Mouse (Mus musculus): ENCODE measurements around the gene Gm10570. TPM values are rescaled to one million over a fixed set of nuclear protein-coding genes. Genes with fewer than 3 reads are reported as not detected.

Gene Gm10570
- polyA plus RNA-seq, 1 experiment, result 0.25 TPM

DNA sequence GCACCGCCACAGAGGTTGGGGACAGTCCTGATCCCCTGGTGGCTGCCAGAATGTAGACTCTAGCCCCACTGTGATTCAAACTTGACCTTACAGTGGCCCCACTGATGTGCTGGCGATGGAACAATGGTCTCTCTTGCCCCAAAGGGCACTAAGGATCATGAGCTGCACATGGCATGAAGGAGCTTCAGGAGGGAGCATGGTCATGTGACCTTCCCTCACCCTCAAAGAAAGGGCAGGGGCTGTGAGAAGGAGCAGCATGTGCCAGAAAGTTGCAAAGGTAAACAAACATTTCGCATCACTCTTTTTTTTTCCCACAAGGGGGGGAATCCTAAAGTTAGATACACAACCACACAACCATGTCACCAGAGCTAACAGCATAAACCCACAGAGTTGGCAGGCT lies 9.6 kb upstream of the Gm10570 start:
- no peaks in the 10 kb centered on the region for H3K36me3 ChIP-seq (ENCODE audit: control insufficient read depth, insufficient read depth, low read length)
- 61% methylated on average over 3 of the region's 3 CpGs for WGBS
- H3K4me3 ChIP-seq (ENCODE audit: insufficient read depth, low read depth, low read length), result no peak overlapping the region
- no peaks in the 10 kb centered on the region for H3K27me3 ChIP-seq (replicated peaks; ENCODE audit: control insufficient read depth, insufficient read depth, low read length)
- peak; percentile 50 for DNase-seq
- H3K4me1 ChIP-seq (ENCODE audit: control insufficient read depth, insufficient read depth, low read length), result peaks cover 16% of the 10 kb centered on the region
- TF ChIP-seq CTCF (conservative IDR thresholded peaks at IDR 0.05; ENCODE audit: insufficient read depth, insufficient read length, low read depth, low read length) (no peak), POLR2A (IDR thresholded peaks at IDR 0.05; ENCODE audit: low read depth, low read length) (no peak)
- H3K27ac ChIP-seq (ENCODE audit: insufficient read depth, low read depth, low read length), result no peak overlapping the region

DNA sequence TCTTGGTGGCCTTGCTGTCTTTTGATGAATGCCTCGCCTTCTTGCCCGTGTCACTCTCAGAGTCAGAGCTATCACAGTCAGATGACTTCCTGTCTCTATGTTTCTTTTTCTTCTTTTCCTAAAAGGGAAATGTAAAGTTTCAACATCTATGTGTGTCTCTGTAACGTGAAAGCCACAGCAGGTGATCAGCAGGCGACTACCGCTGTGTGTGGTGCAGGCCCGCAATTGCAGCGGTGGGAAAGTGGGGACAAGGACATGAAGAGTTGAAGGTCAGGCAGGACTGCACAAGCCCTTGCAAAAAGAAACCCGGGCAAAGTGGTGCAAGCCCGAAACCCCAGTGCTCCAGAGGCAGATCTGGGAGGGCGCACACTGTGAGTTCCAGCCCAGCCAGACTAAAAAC lies 8.2 kb upstream of the Gm10570 start:
- Histone ChIP-seq H3K36me3 (ENCODE audit: control insufficient read depth, insufficient read depth, low read length) (no peaks in the 10 kb centered on the region), H3K27me3 (replicated peaks; ENCODE audit: control insufficient read depth, insufficient read depth, low read length) (no peaks in the 10 kb centered on the region), H3K27ac (ENCODE audit: insufficient read depth, low read depth, low read length) (0 out of 2 replicates have a peak overlapping the region, but pooled peaks have one; percentile 13), H3K4me3 (ENCODE audit: insufficient read depth, low read depth, low read length) (no peak overlapping the region), H3K4me1 (ENCODE audit: control insufficient read depth, insufficient read depth, low read length) (peaks cover 16% of the 10 kb centered on the region)
- no peak for DNase-seq
- WGBS, result 73% methylated on average over 10 of the region's 10 CpGs
- TF ChIP-seq POLR2A (IDR thresholded peaks at IDR 0.05; ENCODE audit: low read depth, low read length) (no peak), CTCF (conservative IDR thresholded peaks at IDR 0.05; ENCODE audit: insufficient read depth, insufficient read length, low read depth, low read length) (no peak; the same call in 1 of the 2 replicates)

DNA sequence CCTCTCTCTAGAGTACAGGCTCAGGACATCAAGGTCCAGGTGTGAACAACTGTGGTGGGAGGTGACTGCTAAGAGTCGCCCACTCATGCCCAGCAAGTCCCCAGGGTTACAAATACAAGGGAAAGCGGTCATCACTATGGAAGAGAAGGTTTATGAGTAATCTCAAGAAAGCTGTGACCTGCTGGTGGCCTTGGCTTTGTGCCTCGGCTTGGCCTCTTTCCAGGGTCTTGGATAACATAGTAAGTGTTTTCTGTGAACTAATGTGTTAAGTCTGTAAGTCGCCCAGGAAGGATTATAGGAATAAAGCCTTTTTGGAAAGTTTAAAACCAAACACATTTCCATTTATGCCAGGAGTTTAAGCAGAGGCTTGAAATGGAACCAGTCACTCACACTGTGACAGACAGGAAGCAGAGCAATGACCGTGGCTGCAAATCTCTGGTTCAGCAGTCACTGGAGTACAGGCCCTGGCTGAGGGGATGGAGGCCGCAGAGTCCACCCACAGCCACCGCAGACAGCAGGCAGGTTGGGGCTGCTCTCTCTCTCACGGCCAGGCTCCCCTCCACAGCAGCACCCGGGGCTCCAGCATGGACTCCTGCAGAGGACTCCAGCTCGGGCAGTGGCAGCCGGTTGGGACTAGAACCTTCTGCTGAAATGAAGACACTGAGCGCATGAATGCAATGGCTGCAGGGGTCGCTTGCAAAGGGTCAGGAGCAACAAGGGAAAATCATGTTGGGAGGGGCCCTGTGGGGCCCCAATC lies 7.5 kb upstream of the Gm10570 start:
- TF ChIP-seq CTCF (conservative IDR thresholded peaks at IDR 0.05; ENCODE audit: insufficient read depth, insufficient read length, low read depth, low read length) (no peak), POLR2A (IDR thresholded peaks at IDR 0.05; ENCODE audit: low read depth, low read length) (no peak)
- H3K27me3 ChIP-seq (replicated peaks; ENCODE audit: control insufficient read depth, insufficient read depth, low read length), result no peaks in the 10 kb centered on the region
- 30% methylated on average over 13 of the region's 13 CpGs for WGBS
- no peaks in the 10 kb centered on the region for H3K36me3 ChIP-seq (ENCODE audit: control insufficient read depth, insufficient read depth, low read length)
- H3K27ac ChIP-seq (ENCODE audit: insufficient read depth, low read depth, low read length), result 0 out of 2 replicates have a peak overlapping the region, but pooled peaks have one; percentile 11
- H3K4me1 ChIP-seq (ENCODE audit: control insufficient read depth, insufficient read depth, low read length), result peaks cover 18% of the 10 kb centered on the region
- peak; percentile 88 for DNase-seq
- H3K4me3 ChIP-seq (ENCODE audit: insufficient read depth, low read depth, low read length), result no peak overlapping the region

DNA sequence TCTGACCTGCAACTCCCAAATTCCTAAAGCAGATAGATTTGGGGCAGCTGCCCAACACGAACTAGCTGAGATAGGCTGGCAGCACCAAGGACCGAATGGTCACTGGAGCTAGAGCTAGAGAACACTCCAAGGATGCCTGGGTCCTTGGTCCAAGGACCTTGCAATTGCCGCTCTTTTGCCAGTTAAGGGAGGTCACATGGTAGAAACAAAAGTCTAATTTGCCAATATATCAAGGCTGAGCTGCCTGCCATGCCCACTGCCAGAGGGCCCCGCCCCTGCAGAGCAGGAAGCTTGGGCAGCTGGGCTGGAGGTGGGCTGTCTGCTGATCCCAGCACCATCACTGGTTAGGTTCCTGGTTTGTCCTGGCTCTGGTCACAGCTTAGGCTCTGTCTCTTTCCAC lies 5.1 kb upstream of the Gm10570 start:
- H3K27ac ChIP-seq (ENCODE audit: insufficient read depth, low read depth, low read length), result no peak overlapping the region
- WGBS, result 81% methylated on average over 4 of the region's 4 CpGs
- H3K36me3 ChIP-seq (ENCODE audit: control insufficient read depth, insufficient read depth, low read length), result no peaks in the 10 kb centered on the region
- TF ChIP-seq CTCF (conservative IDR thresholded peaks at IDR 0.05; ENCODE audit: insufficient read depth, insufficient read length, low read depth, low read length) (no peak), POLR2A (IDR thresholded peaks at IDR 0.05; ENCODE audit: low read depth, low read length) (no peak)
- DNase-seq, result no peak
- peaks cover 16% of the 10 kb centered on the region for H3K4me1 ChIP-seq (ENCODE audit: control insufficient read depth, insufficient read depth, low read length)
- no peak overlapping the region for H3K4me3 ChIP-seq (ENCODE audit: insufficient read depth, low read depth, low read length)
- H3K27me3 ChIP-seq (replicated peaks; ENCODE audit: control insufficient read depth, insufficient read depth, low read length), result no peaks in the 10 kb centered on the region

DNA sequence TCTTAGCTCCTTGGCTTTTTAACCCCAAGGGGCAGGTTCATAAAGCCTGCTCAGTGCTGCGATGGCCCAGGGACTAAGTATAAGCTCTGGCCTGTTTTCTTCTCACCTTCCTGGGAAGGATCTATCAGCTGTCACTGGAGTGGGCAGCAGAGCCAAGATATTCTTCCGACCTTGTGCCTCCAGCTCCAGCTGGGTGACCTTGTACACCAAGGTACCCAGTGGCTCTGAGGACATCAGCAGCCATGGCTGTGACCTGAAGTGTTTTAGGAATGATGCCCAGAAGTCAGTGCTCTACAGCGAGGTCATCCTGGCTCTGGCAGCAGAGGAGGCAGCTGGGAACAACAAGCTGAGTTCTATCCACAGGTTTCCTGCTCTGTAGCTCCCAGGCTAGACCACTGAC lies 4.1 kb upstream of the Gm10570 start:
- Histone ChIP-seq H3K27ac (ENCODE audit: insufficient read depth, low read depth, low read length) (no peak overlapping the region), H3K4me3 (ENCODE audit: insufficient read depth, low read depth, low read length) (no peak overlapping the region), H3K27me3 (replicated peaks; ENCODE audit: control insufficient read depth, insufficient read depth, low read length) (no peaks in the 10 kb centered on the region)

DNA sequence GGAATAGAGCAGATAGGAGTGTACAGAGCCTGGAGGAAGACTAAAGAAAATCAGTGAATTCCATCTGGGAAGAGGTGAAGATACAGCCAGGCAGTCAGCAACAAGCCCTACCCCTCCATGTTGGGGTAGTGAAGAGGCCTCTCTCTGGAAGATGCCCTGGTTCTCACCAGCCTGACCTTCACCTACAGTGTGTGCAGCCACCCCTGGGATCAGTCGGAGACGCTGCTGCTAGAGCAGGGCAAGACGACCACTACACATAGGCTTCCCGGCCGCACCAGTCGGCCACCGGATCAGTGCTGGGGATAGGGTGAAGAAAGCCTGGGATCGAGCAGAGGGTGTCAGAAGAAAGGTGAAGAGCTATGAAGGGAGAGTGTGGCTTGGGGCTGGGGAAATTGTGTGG lies 780 bp upstream of the Gm10570 start:
- Histone ChIP-seq H3K4me3 (ENCODE audit: insufficient read depth, low read depth, low read length) (peak overlapping the region; percentile 61), H3K27ac (ENCODE audit: insufficient read depth, low read depth, low read length) (peak overlapping the region; percentile 92), H3K36me3 (ENCODE audit: control insufficient read depth, insufficient read depth, low read length) (no peaks in the 10 kb centered on the region), H3K27me3 (replicated peaks; ENCODE audit: control insufficient read depth, insufficient read depth, low read length) (no peaks in the 10 kb centered on the region), H3K4me1 (ENCODE audit: control insufficient read depth, insufficient read depth, low read length) (peaks cover 18% of the 10 kb centered on the region; the same call in 1 of the 2 replicates)
- 61% methylated on average over 8 of the region's 8 CpGs for WGBS
- TF ChIP-seq CTCF (conservative IDR thresholded peaks at IDR 0.05; ENCODE audit: insufficient read depth, insufficient read length, low read depth, low read length), result no peak
- no peak for TF ChIP-seq POLR2A (IDR thresholded peaks at IDR 0.05; ENCODE audit: low read depth, low read length)
- DNase-seq, result no peak

More for the DNA sequence above, 4.1 kb upstream of the Gm10570 start:
- 77% methylated on average over 3 of the region's 3 CpGs for WGBS
- no peaks in the 10 kb centered on the region for H3K36me3 ChIP-seq (ENCODE audit: control insufficient read depth, insufficient read depth, low read length)
- DNase-seq, result peak; percentile 29
- TF ChIP-seq POLR2A (IDR thresholded peaks at IDR 0.05; ENCODE audit: low read depth, low read length) (no peak), CTCF (conservative IDR thresholded peaks at IDR 0.05; ENCODE audit: insufficient read depth, insufficient read length, low read depth, low read length) (no peak)
- peaks cover 13% of the 10 kb centered on the region for H3K4me1 ChIP-seq (ENCODE audit: control insufficient read depth, insufficient read depth, low read length)

DNA sequence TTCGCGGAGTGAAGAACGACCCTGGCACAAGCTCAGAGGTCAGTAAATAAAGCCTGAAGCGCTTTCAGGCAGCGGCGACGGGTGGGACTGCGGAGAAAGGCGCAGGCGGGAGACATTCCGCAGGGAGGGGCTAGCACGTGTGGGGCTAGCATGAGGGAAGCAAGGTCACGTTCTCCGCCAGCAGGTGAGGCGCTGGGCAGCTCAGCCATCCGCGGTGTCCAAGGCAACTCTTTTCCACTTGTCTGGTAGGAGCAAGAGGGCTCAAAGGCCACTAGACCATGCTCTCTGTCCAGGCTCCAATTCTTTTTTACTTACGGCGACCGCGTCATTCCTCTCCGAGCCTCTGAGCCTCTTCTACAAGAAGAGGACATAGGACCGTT lies 633 bp downstream of the Gm10570 start:
- peak; percentile 94 for DNase-seq
- H3K4me3 ChIP-seq (ENCODE audit: insufficient read depth, low read depth, low read length), result peak overlapping the region; percentile 61
- no peaks in the 10 kb centered on the region for H3K27me3 ChIP-seq (replicated peaks; ENCODE audit: control insufficient read depth, insufficient read depth, low read length)
- WGBS, result under 1% methylated on average over 23 of the region's 23 CpGs
- TF ChIP-seq CTCF (conservative IDR thresholded peaks at IDR 0.05; ENCODE audit: insufficient read depth, insufficient read length, low read depth, low read length) (no peak), POLR2A (IDR thresholded peaks at IDR 0.05; ENCODE audit: low read depth, low read length) (peak; percentile 52)
- peak overlapping the region; percentile 100 for H3K27ac ChIP-seq (ENCODE audit: insufficient read depth, low read depth, low read length)
- no peaks in the 10 kb centered on the region for H3K36me3 ChIP-seq (ENCODE audit: control insufficient read depth, insufficient read depth, low read length)
- H3K4me1 ChIP-seq (ENCODE audit: control insufficient read depth, insufficient read depth, low read length), result peaks cover 18% of the 10 kb centered on the region; the same call in 1 of the 2 replicates

Data from kidney, adult 2 months (tissue).